Mouse (Mus musculus): ENCODE measurements around the gene Mrpl14.

Mrpl14 gene

GRCm38 (mm10) chr17:45723732-45724573, 37.8 kb downstream of the Mrpl14 start:
- DNase-seq (ENCODE audit: low spot score in 2 of 2): peak in 1 of 2 experiments; percentile 77

- DNase-seq (ENCODE audit: low spot score in 2 of 2): no peak
These were observed 38.4 kb downstream of the Mrpl14 start for GRCm38 (mm10) chr17:45724574-45724921.

GRCm38 (mm10) chr17:45726249-45726648, 40.1 kb downstream of the Mrpl14 start:
- no peak for DNase-seq (ENCODE audit: low spot score in 2 of 2)

DNA sequence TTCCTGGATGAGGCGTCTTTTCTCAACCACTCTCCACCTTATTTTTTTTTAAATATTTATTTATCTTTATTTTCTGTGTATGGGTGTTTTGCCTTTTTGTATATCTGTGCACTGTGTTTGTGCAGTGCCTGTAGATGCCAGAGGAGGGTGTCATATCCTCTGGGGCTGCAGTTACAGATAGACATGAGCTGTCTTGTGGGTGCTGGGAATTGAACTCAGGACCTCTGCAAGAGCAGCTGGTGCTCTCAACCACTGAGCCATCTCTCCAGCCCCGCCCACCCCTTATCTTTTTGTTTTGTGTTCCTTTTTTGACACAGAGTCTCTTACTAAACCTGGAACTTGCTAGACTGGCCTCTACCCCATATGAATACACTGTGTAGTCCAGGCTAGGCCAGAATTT, 41.4 kb downstream of the Mrpl14 start:
- no peak for DNase-seq (ENCODE audit: low spot score in 2 of 2)

DNA sequence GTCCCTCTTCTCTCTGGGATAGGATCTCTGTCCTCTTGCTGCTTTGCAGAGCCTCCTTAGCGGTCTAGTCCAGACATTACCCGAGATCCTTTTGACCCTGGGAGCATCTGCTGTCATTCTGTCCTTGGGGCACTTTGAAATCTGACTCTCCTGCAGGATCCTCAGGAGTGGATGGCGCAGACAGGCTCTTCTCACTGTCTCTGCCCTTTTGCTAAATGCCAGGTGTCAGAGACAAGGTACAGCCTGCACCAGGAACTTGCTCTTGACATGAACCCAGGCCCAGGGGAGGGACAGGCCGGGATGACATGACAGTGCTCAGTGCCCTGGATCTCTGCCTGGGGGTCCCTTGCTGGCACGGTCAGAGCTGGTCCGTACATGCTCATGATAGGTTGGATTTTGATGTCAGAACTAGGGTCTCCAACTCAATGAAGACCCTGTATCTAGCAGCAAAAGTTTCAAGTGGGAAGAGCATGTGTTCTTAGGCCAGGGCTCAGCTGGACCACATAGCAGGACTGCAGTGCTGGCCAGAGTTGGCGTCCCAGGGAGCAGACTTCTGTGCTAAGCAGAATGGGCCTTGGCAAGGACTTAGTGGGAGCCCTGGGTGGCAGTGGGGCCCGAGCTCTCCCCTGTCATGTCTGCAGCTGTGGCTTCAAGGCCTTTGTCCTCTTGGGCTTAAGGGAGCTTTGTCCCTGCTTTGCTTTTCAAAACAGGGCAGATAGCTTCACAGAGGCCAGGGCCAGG, 42.0 kb downstream of the Mrpl14 start:
- DNase-seq (ENCODE audit: low spot score in 2 of 2): no peak

- DNase-seq (ENCODE audit: low spot score in 2 of 2): no peak
These were observed 43.3 kb downstream of the Mrpl14 start for GRCm38 (mm10) chr17:45729387-45729786.

- no peak for DNase-seq (ENCODE audit: low spot score in 2 of 2)
These were observed 44.6 kb downstream of the Mrpl14 start for GRCm38 (mm10) chr17:45730696-45731095.

DNA sequence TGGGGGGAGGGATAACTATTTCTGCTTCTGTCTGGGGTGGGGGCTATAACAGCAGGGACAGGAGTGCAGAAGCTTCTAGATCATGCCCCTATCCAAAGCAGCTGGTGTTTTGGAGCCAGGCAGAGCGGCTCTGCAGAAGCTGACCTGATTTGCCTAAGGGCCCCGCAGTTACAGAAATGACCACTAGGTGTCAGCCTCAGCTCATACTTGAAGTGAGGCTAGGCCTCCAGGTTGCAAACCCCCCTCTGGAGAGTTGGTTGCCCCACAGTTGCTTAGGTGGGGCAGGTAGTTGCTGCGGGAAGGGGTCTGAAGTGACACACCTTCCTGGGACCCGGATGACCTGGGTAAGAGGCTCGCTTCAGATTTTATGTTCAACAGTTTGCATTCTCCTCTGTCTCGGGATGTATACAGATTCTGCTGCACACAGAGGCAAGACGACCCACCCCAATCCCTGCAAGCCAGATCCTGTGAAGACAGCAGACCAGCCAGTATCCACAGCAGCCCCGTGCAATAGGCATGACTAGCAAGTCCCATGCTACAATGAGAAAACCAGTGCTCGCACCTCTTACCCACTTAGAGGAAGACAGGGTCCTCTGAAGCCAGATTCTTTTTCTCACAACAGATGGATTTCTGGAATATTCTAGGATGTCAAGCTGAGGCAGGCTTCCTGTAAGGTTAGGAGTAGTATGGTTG, 45.2 kb downstream of the Mrpl14 start:
- peak; percentile 64 to 86 for DNase-seq (ENCODE audit: low spot score in 2 of 2)

GRCm38 (mm10) chr17:45733038-45733734, 47.1 kb downstream of the Mrpl14 start:
- peak; percentile 59 to 63 for DNase-seq (ENCODE audit: low spot score in 2 of 2)

DNA sequence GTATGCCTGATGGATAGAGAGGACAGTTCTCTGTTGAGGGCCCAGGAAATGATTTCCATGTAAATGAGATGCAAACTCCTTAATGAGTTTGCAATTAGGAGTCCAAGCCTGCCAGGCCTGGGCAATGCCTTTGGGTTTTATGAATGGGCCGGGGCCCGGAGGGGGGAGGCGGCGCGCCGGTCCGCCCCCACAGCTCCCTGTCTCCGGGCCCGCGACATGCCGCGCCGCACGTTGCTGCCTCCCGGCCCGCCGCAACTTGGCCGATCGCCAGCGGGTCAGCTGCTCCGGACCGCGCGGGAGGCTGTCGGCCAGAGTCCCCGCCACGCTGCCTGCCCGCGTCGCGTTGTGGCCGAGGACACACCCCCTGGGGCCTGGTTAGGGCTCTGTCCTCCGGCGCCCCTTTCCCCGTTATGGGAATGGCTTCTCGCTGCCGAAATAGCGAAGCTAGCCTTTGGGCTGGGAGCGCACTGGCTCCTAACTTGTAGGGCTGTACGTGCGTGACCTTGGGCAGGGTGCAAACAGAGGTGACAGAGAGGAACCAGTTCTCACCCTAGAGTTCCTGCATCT, 47.7 kb downstream of the Mrpl14 start, which contains the start of gene 1600014C23Rik:
Gene 1600014C23Rik (minus strand): TSS at position 110 of the 567 bp plus-strand sequence.
- peak; percentile 82 to 83 for DNase-seq (ENCODE audit: low spot score in 2 of 2)

- DNase-seq (ENCODE audit: low spot score in 2 of 2): no peak
These were observed 48.2 kb downstream of the Mrpl14 start for GRCm38 (mm10) chr17:45734333-45734732.

DNA sequence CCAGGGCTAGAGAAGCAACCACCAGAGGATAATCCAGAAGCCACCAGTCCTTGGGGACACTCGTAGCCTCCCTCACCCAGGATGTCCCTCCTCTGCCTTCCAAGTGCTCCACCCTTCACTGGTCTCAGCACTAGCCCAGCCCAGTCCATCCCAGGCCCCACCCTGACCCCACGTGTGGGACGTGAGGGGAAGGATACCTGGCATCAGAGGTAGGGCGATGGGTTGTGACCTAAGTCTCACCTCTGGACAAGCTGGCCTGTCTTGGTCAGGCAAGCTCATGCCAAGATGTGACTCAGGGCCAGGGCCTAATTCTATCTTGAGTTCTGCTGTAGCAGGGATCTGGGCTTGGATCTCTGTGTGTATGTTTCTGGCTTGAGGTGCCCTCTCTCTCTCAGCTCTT, 48.8 kb downstream of the Mrpl14 start:
- no peak for DNase-seq (ENCODE audit: low spot score in 2 of 2)

- peak; percentile 70 to 84 for DNase-seq (ENCODE audit: low spot score in 2 of 2)
These were observed 49.5 kb downstream of the Mrpl14 start for GRCm38 (mm10) chr17:45735382-45736310.

- DNase-seq (ENCODE audit: low spot score in 2 of 2): peak; percentile 82 to 87
These were observed 50.4 kb downstream of the Mrpl14 start for GRCm38 (mm10) chr17:45736311-45737077.

- no peak for DNase-seq (ENCODE audit: low spot score in 2 of 2)
These were observed 51.0 kb downstream of the Mrpl14 start for GRCm38 (mm10) chr17:45737078-45737601.

GRCm38 (mm10) chr17:45742371-45743147, 56.4 kb downstream of the Mrpl14 start:
- DNase-seq (ENCODE audit: low spot score in 2 of 2): no peak

GRCm38 (mm10) chr17:45745629-45746028, 59.5 kb downstream of the Mrpl14 start:
- DNase-seq (ENCODE audit: low spot score in 2 of 2): no peak

- no peak for DNase-seq (ENCODE audit: low spot score in 2 of 2)
These were observed 60.6 kb downstream of the Mrpl14 start for GRCm38 (mm10) chr17:45746755-45747154.
